Mouse (Mus musculus) embryonic facial prominence, embryonic 11.5 days (tissue): ENCODE data around the gene Arhgef10l. TPM values are rescaled to one million over a fixed set of nuclear protein-coding genes. Genes with fewer than 3 reads are reported as not detected.

ENCODE experiments used
- ATAC-seq: fragments of 200-750 bp; cut with Nextera tagmentation; replicated peaks from 2 replicates; pipeline ENCODE4 v1.8.0; 2017; ENCODE audit warnings: low read depth; ENCODE audit not compliant: insufficient number of reproducible peaks, low FRiP score, low TSS enrichment
- DNase-seq: peaks from one replicate; pipeline ENCODE4 v3.0.0-alpha.2; 2015; ENCODE audit warnings: low spot score
- H3K27ac ChIP-seq: fragments of 300-500 bp; sonication (generic); replicated peaks from 2 replicates; pipeline ENCODE4 v1.5.1; 2014; ENCODE audit warnings: mild to moderate bottlenecking, low read depth, low read length, control low read depth
- H3K27me3 ChIP-seq: fragments of 300-500 bp; sonication (generic); 2 replicates; pipeline ENCODE4 v1.6.1; 2014; ENCODE audit warnings: mild to moderate bottlenecking, low read length, moderate library complexity, mixed read lengths; ENCODE audit not compliant: control insufficient read depth, insufficient read depth
- H3K36me3 ChIP-seq: fragments of 300-500 bp; sonication (generic); replicated peaks from 2 replicates; pipeline ENCODE4 v1.6.1; 2014; ENCODE audit warnings: low read depth, mild to moderate bottlenecking, low read length, moderate library complexity, mixed read lengths; ENCODE audit not compliant: control insufficient read depth, insufficient read depth
- H3K4me1 ChIP-seq: fragments of 300-500 bp; sonication (generic); 2 replicates; pipeline ENCODE4 v1.6.1; 2014; ENCODE audit warnings: low read length, mixed read lengths; ENCODE audit not compliant: control insufficient read depth, insufficient read depth
- H3K4me2 ChIP-seq: fragments of 300-500 bp; sonication (generic); 2 replicates; pipeline ENCODE4 v1.6.1; 2014; ENCODE audit warnings: low read depth, mild to moderate bottlenecking, control low read depth, low read length, moderate library complexity
- H3K4me3 ChIP-seq: fragments of 300-500 bp; sonication (generic); 2 replicates; pipeline ENCODE4 v1.5.1; 2014; ENCODE audit warnings: low read depth, low read length, control low read depth
- H3K9ac ChIP-seq: fragments of 300-500 bp; sonication (generic); replicated peaks from 2 replicates; pipeline ENCODE4 v1.6.1; 2014; ENCODE audit warnings: mild to moderate bottlenecking, control low read depth, low read length
- H3K9me3 ChIP-seq: fragments of 300-500 bp; sonication (generic); replicated peaks from 2 replicates; pipeline ENCODE4 v1.6.1; 2016; ENCODE audit warnings: mild to moderate bottlenecking, low read length, inconsistent platforms, mixed read lengths; ENCODE audit not compliant: control insufficient read depth
- WGBS: fragments of 180-500 bp; shearing (Covaris S2); extraction: QIAGEN DNeasy Blood & Tissue Kit; methylation state at CpG from one replicate; pipeline ENCODE4 v1.1.7; 2014; 5-methylcytosine and 5-hydroxymethylcytosine counted together
- polyA plus RNA-seq: library from polyadenylated mRNA; unstranded; fragments of >200 nt; fragmentation: Nextera tagmentation; extraction: Ambion mirVana; gene quantifications from 2 replicates; pipeline ENCODE4 v1.2.1, GENCODE M21; 2014

Arhgef10l gene
- polyA plus RNA-seq, 1 experiment from 2014 or later: 10.5 TPM

DNA sequence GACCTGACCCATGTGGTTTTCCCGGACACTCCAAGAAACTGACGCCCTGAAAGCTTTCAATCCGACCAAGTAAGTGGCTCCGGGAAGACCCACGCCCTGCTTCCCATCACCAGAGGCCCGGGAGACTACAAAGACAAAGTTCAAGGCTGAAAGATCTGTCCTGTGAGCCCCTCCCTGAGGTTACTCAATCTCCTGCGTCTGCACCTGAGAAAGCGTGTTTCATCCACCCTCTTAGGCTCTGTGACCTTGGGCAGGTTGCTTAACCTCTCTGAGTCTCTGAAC, 25.6 kb downstream of the Arhgef10l start:
- H3K27ac ChIP-seq: no peak overlapping the region
- no peaks in the 10 kb centered on the region for H3K36me3 ChIP-seq
- H3K27me3 ChIP-seq: no peaks in the 10 kb centered on the region
- no peaks in the 10 kb centered on the region for H3K4me1 ChIP-seq
- WGBS: 81% methylated on average over 8 of the region's 8 CpGs
- no peak for DNase-seq
- no peak overlapping the region for H3K9ac ChIP-seq
- H3K4me3 ChIP-seq: no peak overlapping the region
- H3K4me2 ChIP-seq: no peak overlapping the region
- H3K9me3 ChIP-seq: no peaks in the 10 kb centered on the region
- no peak for ATAC-seq

- no peaks in the 10 kb centered on the region for H3K27me3 ChIP-seq
- no peak overlapping the region for H3K27ac ChIP-seq
- H3K4me1 ChIP-seq: no peaks in the 10 kb centered on the region
- no peak overlapping the region for H3K4me2 ChIP-seq
- 90% methylated on average over 28 of the region's 28 CpGs for WGBS
- ATAC-seq (no peak), DNase-seq (no peak)
- no peak overlapping the region for H3K4me3 ChIP-seq
- no peaks in the 10 kb centered on the region for H3K36me3 ChIP-seq
- no peaks in the 10 kb centered on the region for H3K9me3 ChIP-seq
- H3K9ac ChIP-seq: no peak overlapping the region
Observed at GRCm38 (mm10) chr4:140639431-140640241, 26.2 kb downstream of the Arhgef10l start.

- Histone ChIP-seq H3K9me3 (no peaks in the 10 kb centered on the region), H3K4me2 (no peak overlapping the region), H3K4me3 (no peak overlapping the region), H3K27me3 (no peaks in the 10 kb centered on the region), H3K27ac (no peak overlapping the region), H3K36me3 (no peaks in the 10 kb centered on the region), H3K4me1 (no peaks in the 10 kb centered on the region), H3K9ac (no peak overlapping the region)
- no peak for DNase-seq
- no peak for ATAC-seq
- WGBS: 88% methylated on average over 5 of the region's 5 CpGs
Observed at GRCm38 (mm10) chr4:140638591-140638990, 27.2 kb downstream of the Arhgef10l start.

DNA sequence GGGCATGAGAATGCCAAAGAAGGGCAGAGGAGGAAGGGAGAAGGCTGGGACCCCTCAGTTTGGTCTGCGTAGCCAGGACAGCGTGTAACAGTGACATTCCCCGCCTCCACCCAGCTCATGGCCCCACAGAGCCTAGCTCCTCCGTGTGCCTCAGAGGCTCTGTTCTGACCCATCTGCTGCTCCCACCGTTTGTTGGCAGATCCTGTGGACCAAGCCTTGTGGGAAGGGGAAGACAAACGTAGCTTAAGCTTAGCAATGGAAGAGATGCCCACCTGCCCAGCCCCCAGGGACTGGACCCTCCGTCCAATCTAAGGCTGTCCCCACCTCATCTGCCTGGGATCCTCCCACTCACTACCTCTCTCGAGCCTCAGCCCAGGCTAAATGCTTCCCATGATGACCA, 28.5 kb downstream of the Arhgef10l start:
- Histone ChIP-seq H3K4me1 (no peaks in the 10 kb centered on the region), H3K9ac (no peak overlapping the region), H3K9me3 (no peaks in the 10 kb centered on the region), H3K4me3 (no peak overlapping the region), H3K27me3 (no peaks in the 10 kb centered on the region), H3K36me3 (no peaks in the 10 kb centered on the region), H3K4me2 (no peak overlapping the region), H3K27ac (no peak overlapping the region)
- 75% methylated on average over 8 of the region's 8 CpGs for WGBS
- DNase-seq (no peak), ATAC-seq (no peak)

GRCm38 (mm10) chr4:140636312-140636996, 29.4 kb downstream of the Arhgef10l start:
- H3K27me3 ChIP-seq: no peaks in the 10 kb centered on the region
- 62% methylated on average over 5 of the region's 5 CpGs for WGBS
- H3K27ac ChIP-seq: no peak overlapping the region
- H3K36me3 ChIP-seq: no peaks in the 10 kb centered on the region
- ATAC-seq (no peak), DNase-seq (no peak)
- H3K9me3 ChIP-seq: no peaks in the 10 kb centered on the region
- H3K4me2 ChIP-seq: no peak overlapping the region
- no peak overlapping the region for H3K9ac ChIP-seq
- H3K4me1 ChIP-seq: no peaks in the 10 kb centered on the region
- no peak overlapping the region for H3K4me3 ChIP-seq

DNA sequence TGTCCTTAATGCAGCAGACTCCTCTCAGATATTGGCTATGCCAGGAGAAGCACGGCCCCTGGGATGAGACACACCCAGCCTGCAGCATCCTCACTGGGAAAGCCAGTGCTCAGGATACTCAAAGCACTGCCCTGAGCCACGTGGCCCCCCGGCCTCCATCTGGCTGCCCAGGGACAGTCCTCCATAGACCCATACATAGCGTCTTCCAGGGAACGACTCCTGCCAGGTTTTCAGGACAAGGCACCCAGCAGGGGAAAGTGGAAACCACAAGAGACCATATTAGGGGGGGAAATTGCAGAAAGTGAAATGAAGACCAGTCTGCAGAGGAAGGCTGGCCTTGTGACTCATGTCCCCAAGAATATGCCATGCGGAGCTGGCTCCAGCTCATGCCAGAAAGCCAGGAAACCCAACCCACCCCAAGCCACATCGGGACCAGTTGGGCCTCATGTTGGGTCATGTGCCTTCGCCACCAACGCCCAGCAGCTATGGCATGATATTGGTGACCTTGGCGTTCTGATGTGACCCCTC, 30.9 kb downstream of the Arhgef10l start:
- no peak overlapping the region for H3K4me3 ChIP-seq
- H3K9me3 ChIP-seq: no peaks in the 10 kb centered on the region
- DNase-seq (no peak), ATAC-seq (no peak)
- H3K4me1 ChIP-seq: no peaks in the 10 kb centered on the region
- no peak overlapping the region for H3K4me2 ChIP-seq
- no peak overlapping the region for H3K27ac ChIP-seq
- WGBS: 79% methylated on average over 10 of the region's 10 CpGs
- H3K27me3 ChIP-seq: no peaks in the 10 kb centered on the region
- no peaks in the 10 kb centered on the region for H3K36me3 ChIP-seq
- no peak overlapping the region for H3K9ac ChIP-seq

GRCm38 (mm10) chr4:140631276-140631849, 34.4 kb downstream of the Arhgef10l start:
- H3K27ac ChIP-seq: no peak overlapping the region

More at GRCm38 (mm10) chr4:140631276-140631849, 34.4 kb downstream of the Arhgef10l start:
- DNase-seq (no peak), ATAC-seq (no peak)
- no peaks in the 10 kb centered on the region for H3K36me3 ChIP-seq
- no peaks in the 10 kb centered on the region; the same call in 1 of the 2 replicates for H3K4me1 ChIP-seq
- no peak overlapping the region for H3K9ac ChIP-seq
- H3K4me3 ChIP-seq: no peak overlapping the region
- H3K4me2 ChIP-seq: no peak overlapping the region
- WGBS: 78% methylated on average over 6 of the region's 6 CpGs
- H3K27me3 ChIP-seq: no peaks in the 10 kb centered on the region
- no peaks in the 10 kb centered on the region for H3K9me3 ChIP-seq
